Mouse (Mus musculus) induced T-regulatory cell, adult 2 months (primary cell): ENCODE data around the gene Acot3.

Experiments used
- DNase-seq: peaks from one replicate; pipeline ENCODE4 v3.0.0-alpha.2; 2012; ENCODE audit warnings: low read depth

The Acot3 gene

DNA sequence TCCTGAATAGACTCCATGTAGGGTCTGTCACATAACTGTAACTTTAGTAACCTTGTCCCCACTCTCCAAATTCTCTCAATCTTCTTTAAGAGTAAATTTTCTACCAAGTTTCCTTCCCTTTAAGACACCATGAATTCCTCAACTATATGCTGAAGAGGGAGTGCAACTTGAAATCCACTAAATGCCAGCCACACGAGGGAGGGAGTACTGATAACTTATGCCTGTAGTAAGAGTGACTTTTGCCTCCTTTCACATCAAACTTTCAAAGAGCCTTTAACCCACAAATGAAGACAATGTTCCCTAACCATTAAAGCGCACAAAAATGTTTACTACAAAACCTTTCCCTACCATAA, 49.5 kb downstream of the Acot3 start:
- no peak for DNase-seq

DNA sequence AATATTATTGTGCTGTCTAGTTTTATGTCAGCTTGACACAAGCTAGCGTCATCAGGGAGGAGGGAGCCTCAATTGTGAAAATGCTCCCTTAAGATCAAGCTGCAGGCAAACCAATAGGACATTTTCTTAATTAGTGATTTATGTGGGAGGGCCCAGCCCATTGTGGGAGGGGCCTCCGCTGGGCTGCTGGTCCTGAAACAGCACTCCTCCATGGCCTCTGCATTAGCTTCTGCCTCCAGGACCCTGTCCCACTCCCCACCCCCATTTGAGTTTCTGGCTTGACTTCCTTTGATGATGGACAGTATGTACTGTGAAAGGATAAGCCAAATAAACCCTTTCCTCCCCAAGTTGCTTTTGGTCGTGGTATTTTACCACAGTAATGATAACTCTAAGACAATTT, 55.1 kb downstream of the Acot3 start:
- no peak for DNase-seq

DNA sequence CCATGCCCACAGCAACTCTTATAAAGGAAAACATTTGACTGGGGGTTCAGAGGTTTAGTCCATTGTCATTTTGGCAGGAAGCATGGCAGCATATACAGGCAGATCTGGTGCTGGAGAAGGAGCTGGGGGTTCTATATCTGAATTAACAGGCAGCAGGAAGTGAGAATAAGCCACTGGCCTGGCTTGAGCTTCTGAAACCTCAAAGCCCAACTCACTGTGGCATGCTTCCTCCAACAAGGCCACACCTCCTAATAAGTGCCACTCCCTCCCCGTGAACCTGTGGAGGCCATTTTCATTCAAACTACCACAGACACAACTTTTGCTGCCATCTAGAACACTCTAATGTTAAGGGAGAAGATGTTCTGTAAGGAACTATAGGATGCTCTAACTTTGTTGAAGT, 55.7 kb downstream of the Acot3 start:
- DNase-seq = no peak

DNA sequence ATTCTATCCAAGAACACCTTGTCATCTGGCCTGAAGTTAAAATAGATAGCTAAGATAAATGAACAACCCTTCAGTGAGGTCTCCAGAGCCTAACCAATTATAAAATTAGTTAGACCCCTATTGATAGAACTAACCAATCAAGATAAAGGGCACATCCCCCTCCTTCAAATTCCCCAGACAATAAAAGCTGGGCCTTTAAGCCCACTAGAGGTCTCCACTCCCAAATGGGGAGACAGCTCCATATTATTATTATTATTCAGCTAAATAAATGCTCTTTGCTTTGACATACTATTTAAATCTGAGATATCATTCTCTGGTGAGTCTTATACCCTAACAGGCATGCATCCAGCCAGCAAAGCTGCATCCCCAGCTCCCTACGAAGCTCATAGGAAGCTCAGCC, 58.0 kb downstream of the Acot3 start:
- no peak for DNase-seq
